Mouse (Mus musculus): ENCODE results near the gene Mtus2.

- TF ChIP-seq CTCF (IDR thresholded peaks at IDR 0.05; ENCODE audit: low read depth, low read length) (no peak), POLR2A (IDR thresholded peaks at IDR 0.05; ENCODE audit: borderline replicate concordance, low read depth, low read length) (no peak)
Observed at GRCm38 (mm10) chr5:148245386-148245785, 288.3 kb downstream of the Mtus2 start.

All from bone marrow macrophage, adult 2 months (primary cell).